Mouse (Mus musculus): Measurements from ENCODE around the gene Melk.

GRCm38 (mm10) chr4:44251521-44251920, 49.2 kb upstream of the Melk start:
- TF ChIP-seq CTCF (conservative IDR thresholded peaks at IDR 0.05; ENCODE audit: insufficient read depth, insufficient read length, low read depth, low read length), result no peak
- no peak for TF ChIP-seq POLR2A (IDR thresholded peaks at IDR 0.05; ENCODE audit: low read depth, low read length)

All from kidney, adult 2 months (tissue).